Mouse (Mus musculus): Measurements from ENCODE around the gene Tvp23a. TPM values are rescaled to one million over a fixed set of nuclear protein-coding genes. Genes with fewer than 3 reads are reported as not detected.

Gene Tvp23a
- total and polyA plus RNA-seq, 3 experiments = 0.11 TPM; not detected in 2

- no peak for ATAC-seq (ENCODE audit: extremely low read depth, insufficient number of reproducible peaks, low FRiP score, poor library complexity, severe bottlenecking)
- TF ChIP-seq POLR2AphosphoS5 (IDR thresholded peaks at IDR 0.05; ENCODE audit: insufficient replicate concordance, low read depth, low read length) = no peak
- TF ChIP-seq CTCF (IDR thresholded peaks at IDR 0.05; ENCODE audit: low read depth, low read length) = no peak
- TF ChIP-seq TAL1 (conservative IDR thresholded peaks at IDR 0.05; ENCODE audit: low read depth, low read length) = no peak
- TF ChIP-seq GATA2 (IDR thresholded peaks at IDR 0.05; ENCODE audit: borderline replicate concordance, low read depth, low read length) = no peak
- TF ChIP-seq GATA1 (IDR thresholded peaks at IDR 0.05; ENCODE audit: borderline replicate concordance, low read length) = no peak
- DNase-seq (ENCODE audit: low spot score) = no peak
- Histone ChIP-seq H3K27me3 (ENCODE audit: insufficient read depth, low read length) (peaks cover 8% of the 10 kb centered on the region), H3K4me3 (ENCODE audit: low read depth, low read length) (no peak overlapping the region), H3K36me3 (replicated peaks) (no peaks in the 10 kb centered on the region), H3K9me3 (replicated peaks) (no peaks in the 10 kb centered on the region), H3K4me1 (ENCODE audit: insufficient read depth, low read depth, low read length) (peaks cover 34% of the 10 kb centered on the region)
Measured at GRCm38 (mm10) chr16:10379531-10379930, 67.6 kb downstream of the Tvp23a start.

- Histone ChIP-seq H3K4me3 (ENCODE audit: low read depth, low read length) (no peak overlapping the region), H3K9me3 (replicated peaks) (no peaks in the 10 kb centered on the region), H3K4me1 (ENCODE audit: insufficient read depth, low read depth, low read length) (peaks cover 14% of the 10 kb centered on the region), H3K27me3 (ENCODE audit: insufficient read depth, low read length) (peaks cover 15% of the 10 kb centered on the region), H3K36me3 (replicated peaks) (no peaks in the 10 kb centered on the region)
- DNase-seq (ENCODE audit: low spot score) (no peak), ATAC-seq (ENCODE audit: extremely low read depth, insufficient number of reproducible peaks, low FRiP score, poor library complexity, severe bottlenecking) (no peak)
- TF ChIP-seq GATA2 (IDR thresholded peaks at IDR 0.05; ENCODE audit: borderline replicate concordance, low read depth, low read length) (no peak), POLR2AphosphoS5 (IDR thresholded peaks at IDR 0.05; ENCODE audit: insufficient replicate concordance, low read depth, low read length) (no peak), CTCF (IDR thresholded peaks at IDR 0.05; ENCODE audit: low read depth, low read length) (no peak), TAL1 (conservative IDR thresholded peaks at IDR 0.05; ENCODE audit: low read depth, low read length) (no peak), GATA1 (IDR thresholded peaks at IDR 0.05; ENCODE audit: borderline replicate concordance, low read length) (no peak)
Measured at GRCm38 (mm10) chr16:10377286-10377685, 69.9 kb downstream of the Tvp23a start.

DNA sequence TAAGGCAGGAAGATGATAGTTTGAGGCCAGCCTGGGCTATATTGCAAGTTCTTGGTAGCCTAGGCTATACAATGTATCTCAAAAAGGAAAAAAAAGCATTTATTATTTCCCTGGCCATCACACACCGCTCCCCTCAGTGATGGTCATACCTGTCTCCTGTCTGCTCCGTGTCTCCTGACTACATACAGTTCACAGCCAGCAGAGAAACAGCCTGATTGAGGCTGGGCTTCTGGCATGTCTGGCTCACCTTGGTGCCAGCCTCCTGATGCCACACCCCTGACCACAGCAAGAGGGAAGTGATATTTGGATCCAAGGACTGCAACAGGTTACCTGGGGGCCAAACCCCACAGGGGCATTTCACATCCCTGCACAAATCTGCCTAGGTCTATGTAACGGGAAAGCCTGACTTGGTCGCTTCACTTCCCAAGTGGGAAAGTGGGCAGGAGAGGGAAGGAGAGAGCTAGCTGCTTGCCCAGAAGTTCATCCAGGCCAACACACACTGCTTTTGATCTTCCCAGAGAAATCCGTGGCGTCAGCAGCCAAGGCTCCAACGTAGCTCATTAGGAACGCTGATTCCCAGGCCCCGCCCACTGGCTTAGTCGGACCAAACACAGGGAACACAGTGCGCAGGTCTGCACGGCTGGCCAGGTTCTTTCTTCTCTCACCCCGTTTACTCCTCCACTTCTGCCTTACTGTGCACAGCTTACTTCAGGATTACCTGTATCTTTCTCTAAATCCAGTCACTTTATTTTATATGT lies 72.7 kb downstream of the Tvp23a start:
- ATAC-seq (ENCODE audit: extremely low read depth, insufficient number of reproducible peaks, low FRiP score, poor library complexity, severe bottlenecking) = no peak
- H3K4me1 ChIP-seq (ENCODE audit: insufficient read depth, low read depth, low read length) = 0 out of 2 replicates have a peak, but pooled peaks cover 4% of the 10 kb centered on the region
- TF ChIP-seq CTCF (IDR thresholded peaks at IDR 0.05; ENCODE audit: low read depth, low read length) (no peak), GATA1 (IDR thresholded peaks at IDR 0.05; ENCODE audit: borderline replicate concordance, low read length) (no peak), GATA2 (IDR thresholded peaks at IDR 0.05; ENCODE audit: borderline replicate concordance, low read depth, low read length) (no peak), POLR2AphosphoS5 (IDR thresholded peaks at IDR 0.05; ENCODE audit: insufficient replicate concordance, low read depth, low read length) (no peak), TAL1 (conservative IDR thresholded peaks at IDR 0.05; ENCODE audit: low read depth, low read length) (no peak)
- no peaks in the 10 kb centered on the region for H3K9me3 ChIP-seq (replicated peaks)
- peaks cover 25% of the 10 kb centered on the region for H3K27me3 ChIP-seq (ENCODE audit: insufficient read depth, low read length)
- H3K4me3 ChIP-seq (ENCODE audit: low read depth, low read length) = no peak overlapping the region
- no peaks in the 10 kb centered on the region for H3K36me3 ChIP-seq (replicated peaks)
- no peak for DNase-seq (ENCODE audit: low spot score)

GRCm38 (mm10) chr16:10372372-10372771 lies 74.8 kb downstream of the Tvp23a start:
- Histone ChIP-seq H3K9me3 (replicated peaks) (no peaks in the 10 kb centered on the region), H3K36me3 (replicated peaks) (no peaks in the 10 kb centered on the region), H3K4me3 (ENCODE audit: low read depth, low read length) (no peak overlapping the region), H3K4me1 (ENCODE audit: insufficient read depth, low read depth, low read length) (0 out of 2 replicates have a peak, but pooled peaks cover 4% of the 10 kb centered on the region), H3K27me3 (ENCODE audit: insufficient read depth, low read length) (peaks cover 25% of the 10 kb centered on the region)
- DNase-seq (ENCODE audit: low spot score) = no peak
- TF ChIP-seq POLR2AphosphoS5 (IDR thresholded peaks at IDR 0.05; ENCODE audit: insufficient replicate concordance, low read depth, low read length) = no peak
- no peak for TF ChIP-seq TAL1 (conservative IDR thresholded peaks at IDR 0.05; ENCODE audit: low read depth, low read length)
- no peak for TF ChIP-seq GATA1 (IDR thresholded peaks at IDR 0.05; ENCODE audit: borderline replicate concordance, low read length)
- no peak for TF ChIP-seq GATA2 (IDR thresholded peaks at IDR 0.05; ENCODE audit: borderline replicate concordance, low read depth, low read length)
- no peak for TF ChIP-seq CTCF (IDR thresholded peaks at IDR 0.05; ENCODE audit: low read depth, low read length)
- ATAC-seq (ENCODE audit: extremely low read depth, insufficient number of reproducible peaks, low FRiP score, poor library complexity, severe bottlenecking) = no peak

Other genes with a start within 250 kb of the Tvp23a start
- not detected in 2 replicates for gene Emp2, start 133.4 kb downstream of the Tvp23a start, total RNA-seq (2014; fragmentation: Nextera tagmentation)
- gene Emp2, start 133.4 kb downstream of the Tvp23a start, total RNA-seq (2017) = 0.06 and 0.11 TPM in 2 replicates
- not detected in 2 replicates for gene Emp2, start 133.4 kb downstream of the Tvp23a start, polyA plus RNA-seq (2012)
- gene Tekt5, start 51.9 kb downstream of the Tvp23a start, total RNA-seq (2014; fragmentation: Nextera tagmentation) = 0.68 and 0.90 TPM in 2 replicates
- 0.35 and 0.71 TPM in 2 replicates for gene Tekt5, start 51.9 kb downstream of the Tvp23a start, total RNA-seq (2017)
- 0.08 and 0.19 TPM in 2 replicates for gene Tekt5, start 51.9 kb downstream of the Tvp23a start, polyA plus RNA-seq (2012)
- 30.8 and 39.7 TPM in 2 replicates for gene Nubp1, start 35.4 kb downstream of the Tvp23a start, total RNA-seq (2014; fragmentation: Nextera tagmentation)
- gene Nubp1, start 35.4 kb downstream of the Tvp23a start, total RNA-seq (2017) = 68.3 and 91.5 TPM in 2 replicates
- 64.1 and 64.2 TPM in 2 replicates for gene Nubp1, start 35.4 kb downstream of the Tvp23a start, polyA plus RNA-seq (2012)
- gene Ciita, start 32.7 kb upstream of the Tvp23a start, total RNA-seq (2014; fragmentation: Nextera tagmentation) = not detected in 2 replicates
- 0.06 and 0.11 TPM in 2 replicates for gene Ciita, start 32.7 kb upstream of the Tvp23a start, total RNA-seq (2017)
- gene Ciita, start 32.7 kb upstream of the Tvp23a start, polyA plus RNA-seq (2012) = not detected in 2 replicates
- gene Dexi, start 95.7 kb upstream of the Tvp23a start, total RNA-seq (2014; fragmentation: Nextera tagmentation) = 7.1 and 12.1 TPM in 2 replicates
- gene Dexi, start 95.7 kb upstream of the Tvp23a start, total RNA-seq (2017) = 5.0 and 7.5 TPM in 2 replicates
- gene Dexi, start 95.7 kb upstream of the Tvp23a start, polyA plus RNA-seq (2012) = 20.2 and 23.2 TPM in 2 replicates
- gene Clec16a, start 98.0 kb upstream of the Tvp23a start, total RNA-seq (2014; fragmentation: Nextera tagmentation) = 47.7 and 47.9 TPM in 2 replicates
- 11.9 and 12.6 TPM in 2 replicates for gene Clec16a, start 98.0 kb upstream of the Tvp23a start, total RNA-seq (2017)
- gene Clec16a, start 98.0 kb upstream of the Tvp23a start, polyA plus RNA-seq (2012) = 15.4 and 18.1 TPM in 2 replicates

Data from G1E (cell line).